Mouse (Mus musculus): ENCODE data around the gene Rab20. TPM values are rescaled to one million over a fixed set of nuclear protein-coding genes. Genes with fewer than 3 reads are reported as not detected.
"Not testable (repeated sequence)": the region's sequence is repeated elsewhere in the genome, so short reads cannot be mapped to it uniquely, and the experiment has no call there.

Rab20 gene
- polyA plus RNA-seq, 1 experiment from 2014 or later: 1.5 TPM

DNA sequence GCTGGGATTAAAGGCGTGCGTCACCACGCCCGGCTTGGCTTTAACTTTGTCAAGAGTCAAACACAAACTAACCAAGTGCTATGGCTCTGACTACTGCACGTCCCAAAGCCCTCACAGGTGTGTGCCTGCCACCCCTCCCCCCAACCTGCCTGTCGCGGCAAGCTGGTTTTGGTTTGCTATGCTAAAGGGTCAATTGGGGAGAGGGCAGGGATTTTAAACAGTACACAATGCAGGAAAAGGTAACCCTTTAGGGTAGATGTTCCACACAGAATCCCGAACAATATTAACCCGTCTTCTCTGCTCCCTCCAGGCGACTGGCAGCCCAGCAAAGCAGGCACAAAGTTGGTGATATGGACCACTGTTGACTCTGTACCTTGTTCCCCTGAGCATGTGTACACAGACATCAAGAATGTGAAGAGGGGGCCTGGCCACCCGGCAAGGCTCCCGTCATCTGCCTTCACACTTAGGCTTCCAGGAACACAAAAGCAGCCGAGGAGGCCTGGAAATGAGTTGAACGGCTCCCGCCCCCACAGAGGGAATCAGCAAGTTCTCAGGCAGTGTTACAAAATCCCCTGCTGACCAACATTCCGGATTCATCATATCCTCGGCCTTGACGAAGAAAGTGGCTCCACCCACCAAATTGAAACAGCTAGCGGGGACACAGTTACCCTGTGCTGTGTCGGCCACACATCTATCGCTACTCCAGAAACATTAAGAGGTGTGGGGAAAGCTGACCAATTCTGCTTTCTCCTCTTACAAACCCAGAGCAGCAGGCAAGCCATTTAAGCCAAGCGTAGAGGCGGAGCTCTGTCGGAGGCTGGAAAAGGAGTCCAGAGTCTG is 2.0 kb downstream of the Rab20 start:
- ATAC-seq (ENCODE audit: insufficient read depth, low FRiP score, low TSS enrichment): no peak
- H3K27me3 ChIP-seq (ENCODE audit: control insufficient read depth, insufficient read depth, low read length): peaks cover 60% of the 10 kb centered on the region
- H3K4me1 ChIP-seq (ENCODE audit: control insufficient read depth, insufficient read depth, low read length): peaks cover 11% of the 10 kb centered on the region; the same call in 1 of the 2 replicates
- no peaks in the 10 kb centered on the region for H3K9me3 ChIP-seq (ENCODE audit: control insufficient read depth, low read length)
- no peaks in the 10 kb centered on the region for H3K36me3 ChIP-seq (ENCODE audit: control insufficient read depth, insufficient read depth, low read length)
- no peak overlapping the region for H3K27ac ChIP-seq (ENCODE audit: low read depth, low read length)
- H3K4me3 ChIP-seq (ENCODE audit: low read depth, low read length): no peak overlapping the region
- H3K9ac ChIP-seq (ENCODE audit: low read length): no peak overlapping the region
- peak overlapping the region; percentile 5; the same call in 1 of the 2 replicates for H3K4me2 ChIP-seq (ENCODE audit: low read depth)
- WGBS: 4% methylated on average over 24 of the region's 24 CpGs
- peak; percentile 36 for DNase-seq (ENCODE audit: low spot score)

DNA sequence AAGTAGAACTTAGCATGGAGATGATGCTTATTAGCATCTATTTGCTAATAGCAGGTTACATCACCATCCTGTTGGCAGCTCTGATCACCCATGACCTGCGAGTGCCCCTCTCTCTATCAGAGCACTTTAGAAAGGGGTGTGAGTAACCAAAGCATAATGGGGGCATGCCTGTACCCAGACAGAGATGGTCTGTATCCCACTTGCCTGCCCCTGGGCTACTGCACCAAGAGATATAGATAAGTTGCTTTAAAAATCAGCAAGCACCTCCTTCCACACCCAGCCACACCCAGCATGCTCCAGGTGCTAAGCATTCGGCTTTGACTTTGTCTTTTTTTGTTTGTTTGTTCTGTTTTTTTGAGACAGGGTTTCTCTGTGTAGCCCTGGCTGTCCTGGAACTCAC is 2.6 kb downstream of the Rab20 start:
- no peak for DNase-seq (ENCODE audit: low spot score)
- no peak for ATAC-seq (ENCODE audit: insufficient read depth, low FRiP score, low TSS enrichment)
- Histone ChIP-seq H3K9me3 (ENCODE audit: control insufficient read depth, low read length) (no peaks in the 10 kb centered on the region), H3K36me3 (ENCODE audit: control insufficient read depth, insufficient read depth, low read length) (no peaks in the 10 kb centered on the region), H3K4me3 (ENCODE audit: low read depth, low read length) (no peak overlapping the region), H3K4me1 (ENCODE audit: control insufficient read depth, insufficient read depth, low read length) (peaks cover 11% of the 10 kb centered on the region; the same call in 1 of the 2 replicates), H3K4me2 (ENCODE audit: low read depth) (no peak overlapping the region), H3K27me3 (ENCODE audit: control insufficient read depth, insufficient read depth, low read length) (peaks cover 57% of the 10 kb centered on the region), H3K27ac (ENCODE audit: low read depth, low read length) (no peak overlapping the region), H3K9ac (ENCODE audit: low read length) (no peak overlapping the region)
- WGBS: 12% methylated on average over 2 of the region's 2 CpGs

DNA sequence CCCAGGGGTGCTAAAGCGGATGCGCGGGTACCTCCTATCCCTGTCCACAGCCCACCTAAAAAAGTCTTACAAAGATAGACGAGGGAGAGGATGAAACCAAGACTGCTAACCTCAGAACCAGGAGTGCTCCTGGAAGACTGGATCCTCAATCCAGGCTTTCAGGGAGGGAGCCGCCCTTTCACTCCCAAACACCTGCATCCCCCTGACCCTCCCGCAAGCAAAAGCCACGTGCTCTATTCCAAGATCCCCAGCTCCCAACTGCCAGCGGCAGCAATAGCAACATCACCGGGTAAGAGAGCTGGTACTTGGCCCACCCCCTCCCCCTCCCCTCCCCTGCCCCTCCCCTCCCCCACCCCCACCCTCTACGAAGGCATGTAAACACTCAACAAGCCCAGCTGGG is 3.1 kb downstream of the Rab20 start:
- no peak for ATAC-seq (ENCODE audit: insufficient read depth, low FRiP score, low TSS enrichment)
- Histone ChIP-seq H3K27me3 (ENCODE audit: control insufficient read depth, insufficient read depth, low read length) (peaks cover 56% of the 10 kb centered on the region), H3K27ac (ENCODE audit: low read depth, low read length) (no peak overlapping the region), H3K9me3 (ENCODE audit: control insufficient read depth, low read length) (no peaks in the 10 kb centered on the region), H3K4me3 (ENCODE audit: low read depth, low read length) (no peak overlapping the region), H3K9ac (ENCODE audit: low read length) (no peak overlapping the region), H3K36me3 (ENCODE audit: control insufficient read depth, insufficient read depth, low read length) (no peaks in the 10 kb centered on the region), H3K4me1 (ENCODE audit: control insufficient read depth, insufficient read depth, low read length) (peaks cover 11% of the 10 kb centered on the region; the same call in 1 of the 2 replicates), H3K4me2 (ENCODE audit: low read depth) (no peak overlapping the region)
- no peak for DNase-seq (ENCODE audit: low spot score)
- 3% methylated on average over 10 of the region's 10 CpGs for WGBS

DNA sequence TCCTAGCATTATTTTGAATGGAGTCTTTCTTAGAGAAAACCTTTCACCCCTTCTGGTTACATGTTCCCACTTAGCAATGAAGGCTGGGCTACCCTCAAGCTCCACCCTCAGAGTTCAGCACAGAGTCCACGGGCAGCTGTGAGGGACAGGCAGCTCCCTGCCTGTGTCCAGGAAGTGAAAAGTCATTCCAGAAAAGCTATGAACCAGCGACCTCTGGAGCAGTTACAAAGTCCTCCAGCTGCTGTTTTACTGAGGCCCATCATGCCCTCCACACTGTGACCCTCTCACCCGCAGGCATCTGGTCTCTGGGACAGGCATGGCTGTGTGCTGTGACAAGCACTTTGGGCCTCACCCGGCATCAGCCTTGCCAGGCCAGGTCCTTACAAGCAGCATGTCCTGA is 5.4 kb downstream of the Rab20 start:
- ATAC-seq (ENCODE audit: insufficient read depth, low FRiP score, low TSS enrichment): no peak
- DNase-seq (ENCODE audit: low spot score): no peak
- Histone ChIP-seq H3K4me2 (ENCODE audit: low read depth) (no peak overlapping the region), H3K36me3 (ENCODE audit: control insufficient read depth, insufficient read depth, low read length) (no peaks in the 10 kb centered on the region), H3K4me1 (ENCODE audit: control insufficient read depth, insufficient read depth, low read length) (peaks cover 6% of the 10 kb centered on the region; the same call in 1 of the 2 replicates), H3K9ac (ENCODE audit: low read length) (no peak overlapping the region), H3K27ac (ENCODE audit: low read depth, low read length) (no peak overlapping the region), H3K27me3 (ENCODE audit: control insufficient read depth, insufficient read depth, low read length) (peaks cover 34% of the 10 kb centered on the region), H3K4me3 (ENCODE audit: low read depth, low read length) (no peak overlapping the region), H3K9me3 (ENCODE audit: control insufficient read depth, low read length) (no peaks in the 10 kb centered on the region)
- WGBS: 34% methylated on average over 4 of the region's 4 CpGs

DNA sequence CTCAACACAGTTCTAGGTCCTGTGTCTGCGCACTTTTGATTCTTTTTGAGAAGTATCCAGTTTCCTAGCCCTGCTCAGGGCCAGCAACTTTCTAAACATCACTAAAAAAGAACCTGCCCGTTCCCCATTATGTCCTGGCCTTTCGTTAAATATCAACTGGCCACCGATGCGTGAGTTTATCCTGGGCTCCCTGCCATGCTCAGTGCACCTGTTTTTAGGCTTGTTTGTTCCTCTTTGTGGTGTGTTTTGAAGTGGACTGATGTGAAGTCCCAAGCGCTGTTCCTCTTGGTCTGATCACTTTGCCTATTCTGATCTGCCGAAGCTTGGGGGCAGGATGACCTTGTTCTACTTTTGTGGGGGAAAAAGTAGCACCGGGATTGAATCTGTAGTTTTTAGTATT is 7.2 kb downstream of the Rab20 start:
- H3K9ac ChIP-seq (ENCODE audit: low read length): no peak overlapping the region
- peaks cover 17% of the 10 kb centered on the region for H3K27me3 ChIP-seq (ENCODE audit: control insufficient read depth, insufficient read depth, low read length)
- no peaks in the 10 kb centered on the region for H3K9me3 ChIP-seq (ENCODE audit: control insufficient read depth, low read length)
- no peak overlapping the region for H3K27ac ChIP-seq (ENCODE audit: low read depth, low read length)
- WGBS: 55% methylated on average over 8 of the region's 8 CpGs
- H3K36me3 ChIP-seq (ENCODE audit: control insufficient read depth, insufficient read depth, low read length): no peaks in the 10 kb centered on the region
- no peak overlapping the region for H3K4me2 ChIP-seq (ENCODE audit: low read depth)
- DNase-seq (ENCODE audit: low spot score) (no peak), ATAC-seq (ENCODE audit: insufficient read depth, low FRiP score, low TSS enrichment) (no peak)
- H3K4me1 ChIP-seq (ENCODE audit: control insufficient read depth, insufficient read depth, low read length): no peaks in the 10 kb centered on the region; the same call in 1 of the 2 replicates
- no peak overlapping the region for H3K4me3 ChIP-seq (ENCODE audit: low read depth, low read length)

DNA sequence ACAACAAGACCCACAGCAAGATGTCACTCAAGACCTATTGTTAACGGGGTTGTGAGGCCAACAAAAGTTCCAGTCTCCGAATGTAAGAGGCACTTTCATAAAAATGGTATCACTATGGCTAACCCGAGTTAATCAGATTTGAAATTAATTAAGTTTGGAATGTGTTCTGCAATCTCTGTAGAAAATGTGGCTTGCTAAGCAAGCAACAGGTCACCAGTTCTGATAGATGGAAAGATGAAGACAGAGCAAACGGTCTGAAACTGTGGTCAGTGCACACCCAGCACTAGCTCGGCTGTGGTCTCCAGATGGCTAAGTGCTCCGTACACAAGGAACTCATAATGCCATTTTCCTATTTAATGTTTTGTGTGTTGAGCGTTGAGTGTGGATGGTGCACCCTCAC is 7.8 kb downstream of the Rab20 start:
- H3K36me3 ChIP-seq (ENCODE audit: control insufficient read depth, insufficient read depth, low read length): no peaks in the 10 kb centered on the region
- ATAC-seq (ENCODE audit: insufficient read depth, low FRiP score, low TSS enrichment) (no peak), DNase-seq (ENCODE audit: low spot score) (no peak)
- no peak overlapping the region for H3K9ac ChIP-seq (ENCODE audit: low read length)
- H3K4me1 ChIP-seq (ENCODE audit: control insufficient read depth, insufficient read depth, low read length): no peaks in the 10 kb centered on the region
- H3K4me2 ChIP-seq (ENCODE audit: low read depth): no peak overlapping the region
- H3K27me3 ChIP-seq (ENCODE audit: control insufficient read depth, insufficient read depth, low read length): peaks cover 11% of the 10 kb centered on the region
- no peaks in the 10 kb centered on the region for H3K9me3 ChIP-seq (ENCODE audit: control insufficient read depth, low read length)
- H3K4me3 ChIP-seq (ENCODE audit: low read depth, low read length): no peak overlapping the region
- WGBS: 79% methylated on average over 7 of the region's 7 CpGs
- no peak overlapping the region for H3K27ac ChIP-seq (ENCODE audit: low read depth, low read length)

DNA sequence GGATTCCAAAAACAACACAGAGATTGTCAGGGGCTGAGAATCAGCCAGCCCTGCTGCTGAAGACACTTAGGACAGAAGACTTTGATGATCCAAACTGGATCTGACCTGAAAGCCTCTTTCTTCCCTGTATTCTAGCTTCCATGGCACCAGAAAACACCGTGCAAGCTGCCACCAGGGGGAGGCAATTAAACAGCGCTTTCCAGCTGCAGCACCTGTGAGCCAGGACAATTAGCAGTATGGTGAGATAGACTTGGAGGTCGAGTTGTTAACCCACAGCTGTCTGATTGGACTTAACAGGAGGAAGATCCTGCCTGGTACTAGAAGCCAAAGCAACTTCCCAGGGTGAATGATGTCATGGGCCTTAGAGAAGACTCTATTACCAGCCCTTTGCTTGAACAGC is 9.4 kb downstream of the Rab20 start:
- DNase-seq (ENCODE audit: low spot score): peak; percentile 23
- H3K4me1 ChIP-seq (ENCODE audit: control insufficient read depth, insufficient read depth, low read length): no peaks in the 10 kb centered on the region
- WGBS: 7% methylated on average over 3 of the region's 3 CpGs

DNA sequence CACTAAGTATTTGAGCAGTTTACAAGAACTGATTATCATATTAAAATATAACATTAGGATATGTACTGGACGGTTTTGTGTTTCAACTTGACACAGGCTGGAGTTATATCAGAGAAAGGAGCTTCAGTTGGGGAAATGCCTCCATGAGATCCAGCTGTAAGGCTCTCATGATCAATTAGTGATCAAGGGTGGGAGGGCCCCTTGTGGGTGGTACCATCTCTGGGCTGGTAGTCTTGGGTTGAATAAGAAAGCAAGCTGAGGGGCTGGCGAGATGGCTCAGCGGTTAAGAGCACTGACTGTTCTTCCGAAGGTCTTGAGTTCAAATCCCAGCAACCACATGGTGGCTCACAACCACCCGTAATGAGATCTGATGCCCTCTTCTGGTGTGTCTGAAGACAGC is 12.0 kb downstream of the Rab20 start:
- 91% methylated on average over 4 of the region's 5 CpGs for WGBS
- not testable (repeated sequence) for H3K9me3 ChIP-seq (ENCODE audit: control insufficient read depth, low read length); DNase-seq (ENCODE audit: low spot score); ATAC-seq (ENCODE audit: insufficient read depth, low FRiP score, low TSS enrichment); H3K27me3 ChIP-seq (ENCODE audit: control insufficient read depth, insufficient read depth, low read length); H3K4me2 ChIP-seq (ENCODE audit: low read depth); H3K4me3 ChIP-seq (ENCODE audit: low read depth, low read length); H3K4me1 ChIP-seq (ENCODE audit: control insufficient read depth, insufficient read depth, low read length); H3K9ac ChIP-seq (ENCODE audit: low read length); H3K36me3 ChIP-seq (ENCODE audit: control insufficient read depth, insufficient read depth, low read length); H3K27ac ChIP-seq (ENCODE audit: low read depth, low read length)

More for the DNA sequence above, 9.4 kb downstream of the Rab20 start:
- ATAC-seq (ENCODE audit: insufficient read depth, low FRiP score, low TSS enrichment): no peak
- Histone ChIP-seq H3K9ac (ENCODE audit: low read length) (no peak overlapping the region), H3K36me3 (ENCODE audit: control insufficient read depth, insufficient read depth, low read length) (no peaks in the 10 kb centered on the region), H3K4me2 (ENCODE audit: low read depth) (no peak overlapping the region), H3K4me3 (ENCODE audit: low read depth, low read length) (no peak overlapping the region), H3K27me3 (ENCODE audit: control insufficient read depth, insufficient read depth, low read length) (no peaks in the 10 kb centered on the region), H3K27ac (ENCODE audit: low read depth, low read length) (no peak overlapping the region), H3K9me3 (ENCODE audit: control insufficient read depth, low read length) (no peaks in the 10 kb centered on the region)

DNA sequence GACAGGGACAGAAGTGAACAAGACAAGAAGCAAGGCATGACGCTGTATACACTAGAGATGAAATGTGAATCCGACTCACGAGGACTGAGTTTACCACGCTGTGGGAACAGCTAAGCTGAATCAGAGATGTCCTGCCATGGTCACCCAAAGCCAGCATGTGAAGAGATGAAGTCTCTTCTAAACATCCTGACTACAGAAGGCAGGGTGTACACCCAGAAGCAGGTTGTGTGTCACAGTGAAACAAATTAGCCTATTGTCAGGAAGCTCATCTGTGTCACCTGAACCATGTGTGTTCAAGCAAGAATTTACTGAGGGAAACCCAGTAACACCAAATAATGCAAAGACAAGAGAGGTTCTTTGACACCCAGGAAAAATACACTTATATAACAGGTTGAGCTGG is 12.9 kb downstream of the Rab20 start:
- H3K4me1 ChIP-seq (ENCODE audit: control insufficient read depth, insufficient read depth, low read length): no peaks in the 10 kb centered on the region
- H3K27me3 ChIP-seq (ENCODE audit: control insufficient read depth, insufficient read depth, low read length): no peaks in the 10 kb centered on the region
- no peak overlapping the region for H3K27ac ChIP-seq (ENCODE audit: low read depth, low read length)
- H3K36me3 ChIP-seq (ENCODE audit: control insufficient read depth, insufficient read depth, low read length): no peaks in the 10 kb centered on the region
- H3K4me3 ChIP-seq (ENCODE audit: low read depth, low read length): no peak overlapping the region
- no peaks in the 10 kb centered on the region for H3K9me3 ChIP-seq (ENCODE audit: control insufficient read depth, low read length)
- no peak overlapping the region for H3K9ac ChIP-seq (ENCODE audit: low read length)
- ATAC-seq (ENCODE audit: insufficient read depth, low FRiP score, low TSS enrichment) (no peak), DNase-seq (ENCODE audit: low spot score) (no peak)
- 94% methylated on average over 4 of the region's 4 CpGs for WGBS
- H3K4me2 ChIP-seq (ENCODE audit: low read depth): no peak overlapping the region
